In genomic region chr10:63341351-63341750, GRCm38 (mm10) we compare ENCODE assay signal across 26 mouse cellular contexts.
"Had no signal": no experiment of that assay in that cellular context is flagged by ENCODE, and none has a peak within 500 bp of the region (broad histone marks: within the 10 kb centered on the region; RNA-seq: fewer than 3 reads in every experiment).

No protein-coding gene starts in this region.

- H3K27me3 ChIP-seq: embryonic facial prominence, embryonic 12.5 days; embryonic facial prominence, embryonic 13.5 days; embryonic facial prominence, embryonic 15.5 days; forebrain, embryonic 13.5 days; forebrain, embryonic 15.5 days had no signal

- H3K27ac ChIP-seq: embryonic facial prominence, embryonic 10.5 days; embryonic facial prominence, embryonic 12.5 days; embryonic facial prominence, embryonic 13.5 days; embryonic facial prominence, embryonic 15.5 days; forebrain, embryonic 10.5 days; forebrain, embryonic 13.5 days; forebrain, embryonic 15.5 days; gastrocnemius, adult 2 months; heart, adult 2 months; heart, embryonic 10.5 days had no signal

- H3K9ac ChIP-seq: embryonic facial prominence, embryonic 12.5 days; embryonic facial prominence, embryonic 13.5 days; embryonic facial prominence, embryonic 15.5 days; forebrain, embryonic 13.5 days; forebrain, embryonic 15.5 days; forebrain, postnatal 0 days had no signal

- H3K4me2 ChIP-seq: embryonic facial prominence, embryonic 12.5 days; embryonic facial prominence, embryonic 13.5 days; embryonic facial prominence, embryonic 15.5 days; forebrain, embryonic 13.5 days; forebrain, embryonic 15.5 days had no signal

- ATAC-seq: forebrain, embryonic 13.5 days; forebrain, embryonic 14.5 days; forebrain, embryonic 15.5 days; forebrain, embryonic 16.5 days; forebrain, postnatal 0 days had no signal

- DNase-seq: cerebellum, adult 9-10 months; cerebellum, adult 9-11 months; cerebellum, postnatal 10 days; cerebellum, postnatal 14 days; cerebellum, postnatal 25 days; cerebellum, postnatal 36 days; embryo, embryonic 11 days; forebrain, postnatal 0 days; gastrocnemius, adult 2 months; gastrocnemius, postnatal 10 days; gastrocnemius, postnatal 14 days; gastrocnemius, postnatal 25 days; gastrocnemius, postnatal 36 days; heart, adult 18-20 months; heart, adult 2 months had no signal

- H3K36me3 ChIP-seq: embryonic facial prominence, embryonic 12.5 days; embryonic facial prominence, embryonic 13.5 days; embryonic facial prominence, embryonic 15.5 days; forebrain, embryonic 15.5 days; heart, embryonic 10.5 days had no signal

- H3K9me3 ChIP-seq: embryonic facial prominence, embryonic 10.5 days; embryonic facial prominence, embryonic 12.5 days; embryonic facial prominence, embryonic 13.5 days; embryonic facial prominence, embryonic 15.5 days; forebrain, embryonic 10.5 days; forebrain, embryonic 13.5 days; forebrain, embryonic 15.5 days; heart, embryonic 10.5 days had no signal

- H3K4me3 ChIP-seq: embryonic facial prominence, embryonic 10.5 days; embryonic facial prominence, embryonic 12.5 days; embryonic facial prominence, embryonic 13.5 days; embryonic facial prominence, embryonic 15.5 days; erythroblast, embryonic 14.5 days; forebrain, embryonic 10.5 days; forebrain, embryonic 13.5 days; forebrain, embryonic 15.5 days; gastrocnemius, adult 2 months; heart, adult 2 months; heart, embryonic 10.5 days had no signal
